Mouse (Mus musculus): Measurements from ENCODE around the gene Cgnl1. TPM values are rescaled to one million over a fixed set of nuclear protein-coding genes. Genes with fewer than 3 reads are reported as not detected.

Cgnl1 gene
- polyA plus RNA-seq, 1 experiment: 36.5 TPM

DNA sequence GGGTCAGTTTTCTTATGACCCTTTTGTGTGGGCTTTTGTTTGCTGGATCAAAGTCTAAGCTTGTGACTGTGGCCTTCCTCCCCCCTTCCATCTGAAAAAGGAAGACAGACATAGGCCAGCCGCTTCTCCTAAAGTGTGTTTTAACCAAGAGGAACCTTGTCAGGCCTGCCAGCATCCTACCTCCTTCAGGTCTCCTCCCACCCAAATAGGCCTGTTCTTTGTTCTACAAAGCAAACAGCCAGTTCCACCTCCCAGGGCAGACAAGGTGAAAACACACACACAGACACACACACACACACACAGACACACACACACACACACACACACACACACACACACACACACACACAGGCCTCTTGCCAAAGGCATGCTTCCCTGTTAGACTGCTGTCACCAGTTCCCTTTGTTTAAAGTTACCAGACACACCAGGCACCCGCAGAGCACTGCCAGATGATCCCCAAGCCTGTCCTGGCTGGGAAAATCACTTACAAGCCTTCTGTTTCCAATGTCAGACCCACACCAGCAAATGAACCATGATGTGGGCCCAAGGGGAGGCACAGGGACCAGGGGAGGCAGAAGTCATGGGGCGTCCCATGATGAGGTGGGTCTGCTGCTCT lies 95.5 kb downstream of the Cgnl1 start:
- no peak overlapping the region for H3K27ac ChIP-seq (ENCODE audit: control insufficient read depth, insufficient read depth, low read depth, low read length)
- no peaks in the 10 kb centered on the region for H3K27me3 ChIP-seq (ENCODE audit: control insufficient read depth, insufficient read depth, low read length)
- TF ChIP-seq POLR2A (IDR thresholded peaks at IDR 0.05; ENCODE audit: control insufficient read depth, low read depth, low read length) (no peak), CTCF (IDR thresholded peaks at IDR 0.05; ENCODE audit: control insufficient read depth, insufficient read depth, insufficient replicate concordance, low read depth, low read length) (no peak)

DNA sequence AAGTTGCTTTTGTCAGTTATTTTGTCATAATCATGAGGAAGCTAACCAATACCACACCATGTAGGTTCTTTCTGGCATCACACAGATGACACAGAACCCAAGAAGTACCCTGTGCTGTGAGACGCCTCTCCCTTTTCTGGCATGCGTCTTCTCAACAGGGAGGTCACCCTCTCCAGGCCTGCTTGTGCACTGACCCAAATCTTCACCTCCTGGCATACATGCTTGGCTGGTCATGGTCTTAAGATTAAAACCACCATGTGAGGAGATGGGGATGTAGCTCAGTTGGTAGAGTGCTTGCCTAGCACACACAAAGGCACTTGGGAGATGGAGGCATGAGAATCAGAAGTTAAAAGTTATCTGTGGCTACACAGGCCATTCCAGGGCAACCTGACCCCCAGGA lies 96.2 kb downstream of the Cgnl1 start:
- Histone ChIP-seq H3K4me1 (ENCODE audit: control insufficient read depth, insufficient read depth, low read length) (no peaks in the 10 kb centered on the region), H3K27me3 (ENCODE audit: control insufficient read depth, insufficient read depth, low read length) (no peaks in the 10 kb centered on the region), H3K27ac (ENCODE audit: control insufficient read depth, insufficient read depth, low read depth, low read length) (no peak overlapping the region), H3K36me3 (ENCODE audit: control insufficient read depth, insufficient read depth, low read length) (no peaks in the 10 kb centered on the region), H3K4me3 (ENCODE audit: control insufficient read depth, low read depth, low read length) (no peak overlapping the region)
- TF ChIP-seq CTCF (IDR thresholded peaks at IDR 0.05; ENCODE audit: control insufficient read depth, insufficient read depth, insufficient replicate concordance, low read depth, low read length) (no peak), POLR2A (IDR thresholded peaks at IDR 0.05; ENCODE audit: control insufficient read depth, low read depth, low read length) (no peak)

More for the DNA sequence above, 95.5 kb downstream of the Cgnl1 start:
- Histone ChIP-seq H3K4me1 (ENCODE audit: control insufficient read depth, insufficient read depth, low read length) (no peaks in the 10 kb centered on the region), H3K36me3 (ENCODE audit: control insufficient read depth, insufficient read depth, low read length) (no peaks in the 10 kb centered on the region), H3K4me3 (ENCODE audit: control insufficient read depth, low read depth, low read length) (no peak overlapping the region)

DNA sequence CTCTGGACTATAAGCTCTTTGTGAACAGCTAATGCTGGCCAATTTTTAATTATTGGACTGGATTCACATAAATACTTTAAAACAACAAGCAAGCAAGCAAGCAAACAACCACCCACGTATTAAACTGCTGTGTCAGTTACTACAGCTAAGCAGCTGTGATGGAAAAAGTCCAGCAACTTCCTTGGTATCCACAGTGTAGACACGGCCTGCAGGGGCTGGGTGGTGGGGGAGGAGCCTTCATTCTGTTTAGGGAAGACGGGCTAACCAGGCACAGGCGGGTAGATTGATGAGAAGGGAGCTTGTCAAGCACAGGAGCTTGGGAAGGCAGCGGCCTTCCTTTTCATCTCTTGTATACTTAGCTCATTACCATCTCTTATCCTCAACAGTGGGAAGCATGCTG lies 96.9 kb downstream of the Cgnl1 start:
- no peaks in the 10 kb centered on the region for H3K4me1 ChIP-seq (ENCODE audit: control insufficient read depth, insufficient read depth, low read length)
- H3K27me3 ChIP-seq (ENCODE audit: control insufficient read depth, insufficient read depth, low read length): no peaks in the 10 kb centered on the region
- no peaks in the 10 kb centered on the region for H3K36me3 ChIP-seq (ENCODE audit: control insufficient read depth, insufficient read depth, low read length)
- no peak overlapping the region for H3K27ac ChIP-seq (ENCODE audit: control insufficient read depth, insufficient read depth, low read depth, low read length)
- TF ChIP-seq POLR2A (IDR thresholded peaks at IDR 0.05; ENCODE audit: control insufficient read depth, low read depth, low read length) (no peak), CTCF (IDR thresholded peaks at IDR 0.05; ENCODE audit: control insufficient read depth, insufficient read depth, insufficient replicate concordance, low read depth, low read length) (no peak)
- H3K4me3 ChIP-seq (ENCODE audit: control insufficient read depth, low read depth, low read length): no peak overlapping the region

DNA sequence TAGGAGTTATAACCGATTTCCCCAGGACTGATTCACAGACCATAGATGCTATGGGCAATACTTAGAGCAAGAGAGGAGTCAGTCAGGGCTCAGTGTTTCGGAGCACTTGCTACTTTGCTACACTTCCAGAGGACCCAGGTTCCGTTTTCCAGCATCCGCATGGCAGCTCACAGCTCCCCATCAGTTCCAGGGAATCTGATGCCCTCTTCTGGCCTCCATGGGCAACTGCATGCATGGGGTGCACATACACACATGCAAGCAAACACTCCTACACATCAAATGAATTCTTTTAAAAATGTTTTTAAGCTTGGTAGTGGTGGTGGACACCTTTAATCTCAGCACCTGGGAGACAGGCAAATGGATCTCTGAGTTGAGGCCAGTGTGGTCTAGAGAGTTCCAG lies 98.9 kb downstream of the Cgnl1 start:
- H3K27me3 ChIP-seq (ENCODE audit: control insufficient read depth, insufficient read depth, low read length): no peaks in the 10 kb centered on the region
- H3K4me3 ChIP-seq (ENCODE audit: control insufficient read depth, low read depth, low read length): no peak overlapping the region
- TF ChIP-seq POLR2A (IDR thresholded peaks at IDR 0.05; ENCODE audit: control insufficient read depth, low read depth, low read length) (no peak), CTCF (IDR thresholded peaks at IDR 0.05; ENCODE audit: control insufficient read depth, insufficient read depth, insufficient replicate concordance, low read depth, low read length) (peak; percentile 50; the same call in 1 of the 2 replicates)
- no peaks in the 10 kb centered on the region for H3K4me1 ChIP-seq (ENCODE audit: control insufficient read depth, insufficient read depth, low read length)
- no peak overlapping the region for H3K27ac ChIP-seq (ENCODE audit: control insufficient read depth, insufficient read depth, low read depth, low read length)
- H3K36me3 ChIP-seq (ENCODE audit: control insufficient read depth, insufficient read depth, low read length): no peaks in the 10 kb centered on the region

DNA sequence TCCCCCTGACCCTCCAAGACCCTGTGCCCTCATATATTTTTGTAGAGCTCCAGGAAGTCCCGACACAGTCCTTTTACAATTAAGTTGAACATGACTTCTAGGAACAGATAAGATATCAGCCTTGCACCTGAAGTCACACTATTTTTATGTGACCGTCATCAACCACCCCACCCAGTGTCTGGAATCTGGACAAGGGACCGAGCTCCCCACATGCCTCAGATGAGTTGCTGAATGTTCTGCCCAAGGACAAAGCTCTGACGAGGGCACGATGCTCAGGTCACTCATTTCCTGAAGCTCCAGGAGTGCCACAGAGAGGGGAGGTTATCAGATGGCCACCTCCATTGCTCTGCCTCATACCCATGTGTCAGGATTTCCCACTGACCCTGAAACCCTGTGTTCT lies 100.7 kb downstream of the Cgnl1 start:
- TF ChIP-seq POLR2A (IDR thresholded peaks at IDR 0.05; ENCODE audit: control insufficient read depth, low read depth, low read length): no peak
- TF ChIP-seq CTCF (IDR thresholded peaks at IDR 0.05; ENCODE audit: control insufficient read depth, insufficient read depth, insufficient replicate concordance, low read depth, low read length): no peak
- H3K36me3 ChIP-seq (ENCODE audit: control insufficient read depth, insufficient read depth, low read length): no peaks in the 10 kb centered on the region
- H3K27ac ChIP-seq (ENCODE audit: control insufficient read depth, insufficient read depth, low read depth, low read length): no peak overlapping the region
- H3K4me3 ChIP-seq (ENCODE audit: control insufficient read depth, low read depth, low read length): no peak overlapping the region
- no peaks in the 10 kb centered on the region for H3K4me1 ChIP-seq (ENCODE audit: control insufficient read depth, insufficient read depth, low read length)
- H3K27me3 ChIP-seq (ENCODE audit: control insufficient read depth, insufficient read depth, low read length): no peaks in the 10 kb centered on the region

DNA sequence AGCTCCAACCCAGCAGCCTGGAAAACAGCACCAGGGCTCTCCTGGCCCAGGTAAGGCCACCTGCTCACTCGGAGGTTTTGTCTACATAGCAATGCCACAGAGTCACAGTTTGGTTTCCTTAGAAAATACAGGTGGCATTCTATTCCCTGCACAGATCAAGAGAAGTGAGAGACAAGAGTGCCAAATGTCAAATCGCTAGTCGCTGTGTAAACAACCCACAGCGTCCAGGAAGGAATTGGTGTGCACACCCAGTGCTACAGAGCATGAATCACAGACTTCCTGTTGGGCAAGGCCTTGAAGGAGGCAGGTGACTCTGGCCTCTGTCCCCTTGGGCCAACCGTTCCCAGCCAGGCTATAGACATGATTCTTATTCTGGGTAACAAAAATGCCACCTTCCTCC lies 103.8 kb downstream of the Cgnl1 start:
- H3K27me3 ChIP-seq (ENCODE audit: control insufficient read depth, insufficient read depth, low read length): no peaks in the 10 kb centered on the region
- no peaks in the 10 kb centered on the region for H3K36me3 ChIP-seq (ENCODE audit: control insufficient read depth, insufficient read depth, low read length)
- H3K27ac ChIP-seq (ENCODE audit: control insufficient read depth, insufficient read depth, low read depth, low read length): peak overlapping the region; percentile 25; the same call in 1 of the 2 replicates
- H3K4me3 ChIP-seq (ENCODE audit: control insufficient read depth, low read depth, low read length): no peak overlapping the region
- no peak for TF ChIP-seq POLR2A (IDR thresholded peaks at IDR 0.05; ENCODE audit: control insufficient read depth, low read depth, low read length)
- TF ChIP-seq CTCF (IDR thresholded peaks at IDR 0.05; ENCODE audit: control insufficient read depth, insufficient read depth, insufficient replicate concordance, low read depth, low read length): no peak
- no peaks in the 10 kb centered on the region for H3K4me1 ChIP-seq (ENCODE audit: control insufficient read depth, insufficient read depth, low read length)

DNA sequence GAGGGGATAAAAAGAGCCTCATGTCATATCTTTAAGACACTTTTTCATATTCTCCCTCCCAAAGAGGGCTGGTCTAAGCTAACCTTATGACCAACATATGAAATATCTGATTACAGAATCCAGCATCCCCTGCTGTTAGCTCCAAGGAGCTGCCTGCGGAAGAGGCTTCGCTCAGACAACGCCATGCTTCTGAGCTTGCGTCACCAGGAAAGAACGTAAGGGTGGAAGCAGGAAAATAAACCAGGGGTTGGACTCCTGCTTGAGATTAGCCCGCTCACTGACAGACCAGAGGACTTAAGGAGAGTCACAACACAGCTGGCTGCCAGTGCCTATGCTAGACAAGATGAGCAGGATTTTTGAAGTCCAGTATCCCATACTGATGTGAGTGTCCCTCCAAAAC lies 105.0 kb downstream of the Cgnl1 start:
- Histone ChIP-seq H3K4me1 (ENCODE audit: control insufficient read depth, insufficient read depth, low read length) (no peaks in the 10 kb centered on the region), H3K4me3 (ENCODE audit: control insufficient read depth, low read depth, low read length) (no peak overlapping the region), H3K36me3 (ENCODE audit: control insufficient read depth, insufficient read depth, low read length) (no peaks in the 10 kb centered on the region), H3K27me3 (ENCODE audit: control insufficient read depth, insufficient read depth, low read length) (no peaks in the 10 kb centered on the region), H3K27ac (ENCODE audit: control insufficient read depth, insufficient read depth, low read depth, low read length) (no peak overlapping the region)
- TF ChIP-seq POLR2A (IDR thresholded peaks at IDR 0.05; ENCODE audit: control insufficient read depth, low read depth, low read length) (no peak), CTCF (IDR thresholded peaks at IDR 0.05; ENCODE audit: control insufficient read depth, insufficient read depth, insufficient replicate concordance, low read depth, low read length) (no peak)

Measured in testis, adult 2 months (tissue).